In the genomic region with DNA sequence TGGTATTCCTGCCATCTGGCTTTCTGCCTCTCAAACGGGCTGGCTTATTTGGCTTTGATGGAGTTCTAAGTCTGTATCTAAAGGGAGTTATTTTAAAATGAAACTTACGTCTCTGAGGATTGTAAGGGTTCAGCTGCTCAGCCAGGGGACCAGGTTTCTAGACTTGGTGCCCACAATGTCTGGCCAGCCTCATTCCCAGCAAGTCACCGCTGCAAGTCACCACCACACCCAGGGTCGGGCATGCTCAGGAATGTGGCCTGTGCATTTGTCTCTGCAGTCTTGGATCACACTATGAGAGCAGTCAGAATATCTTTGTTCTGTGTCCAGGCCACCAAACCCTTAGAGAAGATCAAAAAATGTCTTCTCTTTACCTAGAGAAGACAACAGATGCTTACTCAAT, we compare ENCODE assay signal across 18 mouse cellular contexts.
"Had no signal": no experiment of that assay in that cellular context is flagged by ENCODE, and none has a peak within 500 bp of the region (broad histone marks: within the 10 kb centered on the region; RNA-seq: fewer than 3 reads in every experiment).

No protein-coding gene starts in this region.

- ATAC-seq: intestine, embryonic 16.5 days; midbrain, embryonic 15.5 days had no signal

- H3K9ac ChIP-seq: kidney, embryonic 15.5 days; limb, embryonic 12.5 days; liver, embryonic 14.5 days; midbrain, embryonic 15.5 days; neural tube, embryonic 13.5 days had no signal

- H3K9me3 ChIP-seq: kidney, embryonic 15.5 days; limb, embryonic 12.5 days; megakaryocyte, embryonic 14.5 days; midbrain, embryonic 15.5 days; neural tube, embryonic 13.5 days had no signal

- DNase-seq: kidney, adult 2 months; kidney, postnatal 14 days; layer of hippocampus, adult 9-11 months; liver; lung, adult 2 months; lung, postnatal 10 days; retina, postnatal 1 day; right cerebral cortex, postnatal 25 days; thymus, adult 18-20 months; thymus, postnatal 25 days had no signal

- H3K27me3 ChIP-seq: kidney, embryonic 15.5 days; limb, embryonic 12.5 days; midbrain, embryonic 15.5 days had no signal

- H3K27ac ChIP-seq: kidney, embryonic 15.5 days; limb, embryonic 12.5 days; liver, embryonic 14.5 days; midbrain, embryonic 15.5 days; neural tube, embryonic 13.5 days had no signal

- H3K4me3 ChIP-seq: kidney, embryonic 15.5 days; limb, embryonic 12.5 days; megakaryocyte, embryonic 14.5 days; midbrain, embryonic 15.5 days; neural tube, embryonic 13.5 days had no signal

- H3K36me3 ChIP-seq: kidney, embryonic 15.5 days; limb, embryonic 12.5 days; midbrain, embryonic 15.5 days; neural tube, embryonic 13.5 days had no signal

- H3K4me2 ChIP-seq: kidney, embryonic 15.5 days; limb, embryonic 12.5 days; midbrain, embryonic 11.5 days; midbrain, embryonic 15.5 days; neural tube, embryonic 13.5 days had no signal
